Mouse (Mus musculus) kidney, embryonic 15.5 days (tissue): ENCODE data around the gene Dcaf5. TPM values are rescaled to one million over a fixed set of nuclear protein-coding genes. Genes with fewer than 3 reads are reported as not detected.

Source experiments
- ATAC-seq: fragments of 200-750 bp; cut with Nextera tagmentation; replicated peaks from 2 replicates; pipeline ENCODE4 v1.8.0; 2017; ENCODE audit warnings: moderate TSS enrichment; ENCODE audit not compliant: low FRiP score
- H3K27ac ChIP-seq: fragments of 300-500 bp; sonication (generic); 2 replicates; pipeline ENCODE4 v1.5.1; 2015; ENCODE audit warnings: mild to moderate bottlenecking, inconsistent platforms
- H3K27me3 ChIP-seq: fragments of 300-500 bp; sonication (generic); 2 replicates; pipeline ENCODE4 v1.6.1; 2015; ENCODE audit warnings: inconsistent platforms
- H3K36me3 ChIP-seq: fragments of 300-500 bp; sonication (generic); 2 replicates; pipeline ENCODE4 v1.6.1; 2015; ENCODE audit warnings: inconsistent platforms
- H3K4me1 ChIP-seq: fragments of 300-500 bp; sonication (generic); 2 replicates; pipeline ENCODE4 v1.6.1; 2015; ENCODE audit warnings: inconsistent platforms
- H3K4me2 ChIP-seq: fragments of 300-500 bp; sonication (generic); 2 replicates; pipeline ENCODE4 v1.6.1; 2015; ENCODE audit warnings: moderate library complexity, mild to moderate bottlenecking, inconsistent platforms
- H3K4me3 ChIP-seq: fragments of 300-500 bp; sonication (generic); replicated peaks from 2 replicates; pipeline ENCODE4 v1.5.1; 2015; ENCODE audit warnings: mild to moderate bottlenecking, inconsistent platforms
- H3K9ac ChIP-seq: fragments of 300-500 bp; sonication (generic); 2 replicates; pipeline ENCODE4 v1.6.1; 2015; ENCODE audit warnings: mild to moderate bottlenecking, inconsistent platforms
- H3K9me3 ChIP-seq: fragments of 300-500 bp; sonication (generic); replicated peaks from 2 replicates; pipeline ENCODE4 v1.6.1; 2016; ENCODE audit warnings: inconsistent platforms
- WGBS: fragments of 180-500 bp; shearing (Covaris S2); methylation state at CpG from one replicate; pipeline ENCODE4 v1.1.7; 2015; ENCODE audit warnings: mixed read lengths; 5-methylcytosine and 5-hydroxymethylcytosine counted together
- polyA plus RNA-seq: library from polyadenylated mRNA; unstranded; fragments of >200 nt; fragmentation: Nextera tagmentation; extraction: Ambion mirVana; gene quantifications from 2 replicates; pipeline ENCODE4 v1.2.1, GENCODE M21; 2015

The Dcaf5 gene
- polyA plus RNA-seq, 1 experiment from 2014 or later = 12.3 TPM

DNA sequence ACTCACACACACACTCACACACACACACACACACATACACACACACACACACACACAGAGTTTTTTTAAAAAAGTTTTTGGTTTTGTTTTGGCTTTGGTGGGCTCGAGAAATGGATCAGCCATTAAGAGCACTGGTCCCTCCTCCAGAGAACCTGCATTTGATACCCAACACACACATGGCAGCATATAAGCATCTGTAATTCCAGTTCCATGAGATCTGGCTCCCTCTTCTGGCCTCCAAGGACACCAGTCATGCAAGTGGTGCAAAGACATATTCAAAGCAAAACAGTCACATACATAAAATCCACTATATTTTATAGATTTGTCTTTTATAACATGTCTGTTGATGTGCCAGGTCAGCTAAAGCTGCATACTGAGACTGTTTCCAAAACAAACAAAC is 58.8 kb downstream of the Dcaf5 start:
- no peak for ATAC-seq
- Histone ChIP-seq H3K27ac (no peak overlapping the region), H3K4me1 (0 out of 2 replicates have a peak, but pooled peaks cover 5% of the 10 kb centered on the region), H3K9ac (no peak overlapping the region), H3K27me3 (no peaks in the 10 kb centered on the region), H3K4me3 (no peak overlapping the region), H3K9me3 (no peaks in the 10 kb centered on the region), H3K36me3 (peaks cover 52% of the 10 kb centered on the region), H3K4me2 (no peak overlapping the region)
- WGBS = 25% methylated on average over 1 of the region's 1 CpGs

- WGBS = 88% methylated on average over 4 of the region's 4 CpGs
- Histone ChIP-seq H3K9ac (no peak overlapping the region), H3K27ac (no peak overlapping the region), H3K4me2 (no peak overlapping the region), H3K27me3 (no peaks in the 10 kb centered on the region), H3K9me3 (no peaks in the 10 kb centered on the region), H3K4me3 (no peak overlapping the region), H3K36me3 (peaks cover 61% of the 10 kb centered on the region), H3K4me1 (0 out of 2 replicates have a peak, but pooled peaks cover 5% of the 10 kb centered on the region)
- no peak for ATAC-seq
Observed at GRCm38 (mm10) chr12:80375721-80376120, 60.7 kb downstream of the Dcaf5 start.

DNA sequence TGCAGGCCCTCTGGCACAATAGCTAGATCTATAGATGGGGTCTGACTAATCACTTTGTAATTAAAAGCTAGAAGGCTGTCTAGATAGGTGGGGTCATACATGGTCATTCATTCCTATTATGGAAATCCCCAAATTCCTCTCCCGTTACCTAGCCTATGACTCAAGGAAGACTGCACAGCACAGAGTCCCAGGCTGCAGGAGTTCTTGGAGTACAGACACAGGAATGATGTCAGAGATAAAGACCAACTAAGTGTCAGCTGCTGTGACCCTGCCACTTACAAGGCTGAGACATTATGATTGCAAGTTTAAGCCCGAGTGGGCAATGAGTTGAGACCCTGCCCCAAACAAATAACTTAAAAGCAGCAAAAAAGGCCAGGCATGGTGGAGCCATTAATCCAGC is 61.7 kb downstream of the Dcaf5 start:
- 71% methylated on average over 2 of the region's 2 CpGs for WGBS
- ATAC-seq = no peak

DNA sequence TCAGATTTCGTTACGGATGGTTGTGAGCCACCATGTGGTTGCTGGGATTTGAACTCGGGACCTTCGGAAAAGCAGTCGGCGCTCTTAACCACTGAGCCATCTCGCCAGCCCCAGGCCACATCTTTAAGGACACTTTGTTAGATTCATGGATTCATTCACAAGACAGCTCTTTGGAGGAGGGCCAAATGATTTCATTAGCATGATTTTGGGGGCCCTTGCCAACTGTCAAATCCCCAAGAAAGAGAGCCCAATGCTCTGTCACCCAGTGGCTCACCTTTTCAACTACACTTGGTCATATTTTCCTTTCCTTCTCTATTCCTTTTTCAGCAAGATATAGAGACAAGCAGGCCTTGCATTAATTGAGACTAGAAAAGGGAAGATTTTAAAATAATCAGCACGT is 63.5 kb downstream of the Dcaf5 start:
- H3K9me3 ChIP-seq = no peaks in the 10 kb centered on the region
- WGBS = 93% methylated on average over 8 of the region's 8 CpGs

More for the DNA sequence above, 61.7 kb downstream of the Dcaf5 start:
- Histone ChIP-seq H3K4me3 (no peak overlapping the region), H3K4me1 (no peaks in the 10 kb centered on the region), H3K27me3 (no peaks in the 10 kb centered on the region), H3K9ac (no peak overlapping the region), H3K9me3 (no peaks in the 10 kb centered on the region), H3K27ac (no peak overlapping the region), H3K36me3 (peaks cover 63% of the 10 kb centered on the region), H3K4me2 (no peak overlapping the region)

GRCm38 (mm10) chr12:80367227-80367626 is 69.2 kb downstream of the Dcaf5 start:
- peaks cover 36% of the 10 kb centered on the region for H3K36me3 ChIP-seq
- H3K4me1 ChIP-seq = peaks cover 12% of the 10 kb centered on the region
- no peak overlapping the region for H3K4me2 ChIP-seq
- no peaks in the 10 kb centered on the region for H3K9me3 ChIP-seq
- no peak for ATAC-seq
- WGBS = 93% methylated on average over 4 of the region's 4 CpGs
- H3K9ac ChIP-seq = no peak overlapping the region
- peak overlapping the region; percentile 89; the same call in 1 of the 2 replicates for H3K27ac ChIP-seq
- H3K4me3 ChIP-seq = no peak overlapping the region
- H3K27me3 ChIP-seq = no peaks in the 10 kb centered on the region

More for the DNA sequence above, 63.5 kb downstream of the Dcaf5 start:
- no peaks in the 10 kb centered on the region for H3K4me1 ChIP-seq
- no peak for ATAC-seq
- no peaks in the 10 kb centered on the region for H3K27me3 ChIP-seq
- H3K36me3 ChIP-seq = peaks cover 59% of the 10 kb centered on the region
- no peak overlapping the region for H3K27ac ChIP-seq
- H3K9ac ChIP-seq = no peak overlapping the region
- no peak overlapping the region for H3K4me2 ChIP-seq
- no peak overlapping the region for H3K4me3 ChIP-seq

- peaks cover 12% of the 10 kb centered on the region for H3K4me1 ChIP-seq
- no peak overlapping the region for H3K9ac ChIP-seq
- 22% methylated on average over 3 of the region's 3 CpGs for WGBS
- peaks cover 33% of the 10 kb centered on the region for H3K36me3 ChIP-seq
- no peak overlapping the region for H3K4me2 ChIP-seq
- H3K27ac ChIP-seq = peak overlapping the region; percentile 89
- H3K4me3 ChIP-seq = no peak overlapping the region
- no peaks in the 10 kb centered on the region for H3K27me3 ChIP-seq
- no peaks in the 10 kb centered on the region for H3K9me3 ChIP-seq
- ATAC-seq = peak; percentile 70
Observed at GRCm38 (mm10) chr12:80366004-80366480, 70.4 kb downstream of the Dcaf5 start.

GRCm38 (mm10) chr12:80365345-80365744 is 71.1 kb downstream of the Dcaf5 start:
- Histone ChIP-seq H3K9me3 (no peaks in the 10 kb centered on the region), H3K9ac (no peak overlapping the region), H3K27me3 (no peaks in the 10 kb centered on the region), H3K4me2 (no peak overlapping the region), H3K36me3 (peaks cover 33% of the 10 kb centered on the region), H3K4me3 (no peak overlapping the region), H3K4me1 (peaks cover 12% of the 10 kb centered on the region), H3K27ac (peak overlapping the region; percentile 89)
- ATAC-seq = no peak
- WGBS = 84% methylated on average over 3 of the region's 3 CpGs

DNA sequence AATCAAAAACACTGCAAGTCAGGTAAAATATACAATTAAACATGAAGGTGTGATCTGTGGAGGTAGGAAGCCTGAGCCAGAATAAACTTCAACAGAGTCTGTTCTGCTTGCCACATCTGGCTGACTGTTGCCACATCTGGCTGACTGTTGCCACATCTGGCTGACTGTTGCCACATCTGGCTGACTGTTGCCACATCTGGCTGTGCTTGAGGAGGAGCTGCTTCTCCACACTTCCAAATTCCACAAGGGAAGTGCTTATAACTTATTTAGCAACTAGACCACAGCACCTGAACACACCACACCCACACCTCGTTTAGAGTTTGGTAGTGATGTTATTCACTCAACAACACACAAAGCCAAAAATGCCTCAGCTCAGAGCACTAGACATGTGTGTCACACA is 74.7 kb downstream of the Dcaf5 start:
- Histone ChIP-seq H3K27me3 (no peaks in the 10 kb centered on the region), H3K4me3 (no peak overlapping the region), H3K9me3 (no peaks in the 10 kb centered on the region), H3K9ac (no peak overlapping the region), H3K4me2 (no peak overlapping the region), H3K27ac (no peak overlapping the region), H3K36me3 (peaks cover 40% of the 10 kb centered on the region), H3K4me1 (peaks cover 12% of the 10 kb centered on the region)
- ATAC-seq = no peak
- WGBS = 75% methylated on average over 1 of the region's 1 CpGs

- 65% methylated on average over 5 of the region's 5 CpGs for WGBS
- Histone ChIP-seq H3K4me3 (no peak overlapping the region), H3K27ac (no peak overlapping the region), H3K36me3 (peaks cover 47% of the 10 kb centered on the region), H3K4me1 (peaks cover 3% of the 10 kb centered on the region), H3K9me3 (no peaks in the 10 kb centered on the region), H3K27me3 (no peaks in the 10 kb centered on the region), H3K9ac (no peak overlapping the region), H3K4me2 (no peak overlapping the region)
- no peak for ATAC-seq
Observed at GRCm38 (mm10) chr12:80360321-80360720, 76.1 kb downstream of the Dcaf5 start.

- 33% methylated on average over 6 of the region's 6 CpGs for WGBS
- H3K27ac ChIP-seq = peak overlapping the region; percentile 34; the same call in 1 of the 2 replicates
Observed at GRCm38 (mm10) chr12:80344777-80345231, 91.6 kb downstream of the Dcaf5 start.

DNA sequence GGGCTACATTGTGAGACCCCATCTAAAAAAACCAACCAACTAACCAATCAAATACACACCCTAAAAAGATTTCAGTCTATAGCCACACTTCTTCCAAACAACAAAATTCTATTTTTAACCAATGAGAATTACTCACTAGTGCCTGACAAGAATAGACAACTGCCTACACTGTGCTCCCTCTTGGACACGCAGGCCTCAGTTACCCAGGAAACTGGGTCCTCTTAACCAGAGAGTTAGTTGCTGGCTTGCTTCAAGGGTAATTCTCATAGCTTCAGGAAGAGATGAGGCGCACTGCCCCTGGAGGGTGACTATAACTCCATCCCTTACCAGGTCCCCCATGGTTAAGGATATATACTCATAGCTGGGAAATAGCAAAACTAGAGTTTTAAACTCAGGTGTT is 95.5 kb downstream of the Dcaf5 start:
- peaks cover 52% of the 10 kb centered on the region for H3K36me3 ChIP-seq

More at GRCm38 (mm10) chr12:80344777-80345231, 91.6 kb downstream of the Dcaf5 start:
- Histone ChIP-seq H3K4me1 (peaks cover 13% of the 10 kb centered on the region), H3K36me3 (peaks cover 40% of the 10 kb centered on the region), H3K9ac (no peak overlapping the region), H3K9me3 (no peaks in the 10 kb centered on the region), H3K4me2 (no peak overlapping the region), H3K27me3 (no peaks in the 10 kb centered on the region), H3K4me3 (no peak overlapping the region)
- ATAC-seq = 0 out of 2 replicates have a peak, but pooled peaks have one; percentile 22

GRCm38 (mm10) chr12:80334162-80334561 is 102.2 kb downstream of the Dcaf5 start:
- no peaks in the 10 kb centered on the region for H3K9me3 ChIP-seq
- no peak overlapping the region for H3K4me3 ChIP-seq
- no peak for ATAC-seq
- no peak overlapping the region for H3K9ac ChIP-seq
- 58% methylated on average over 4 of the region's 4 CpGs for WGBS
- H3K4me1 ChIP-seq = peaks cover 29% of the 10 kb centered on the region
- H3K27ac ChIP-seq = no peak overlapping the region
- H3K27me3 ChIP-seq = no peaks in the 10 kb centered on the region
- H3K4me2 ChIP-seq = no peak overlapping the region
- peaks cover 24% of the 10 kb centered on the region for H3K36me3 ChIP-seq

More for the DNA sequence above, 95.5 kb downstream of the Dcaf5 start:
- H3K27ac ChIP-seq = no peak overlapping the region
- peaks cover 20% of the 10 kb centered on the region for H3K4me1 ChIP-seq
- no peak overlapping the region for H3K9ac ChIP-seq
- 94% methylated on average over 2 of the region's 2 CpGs for WGBS
- no peak for ATAC-seq
- H3K27me3 ChIP-seq = no peaks in the 10 kb centered on the region
- H3K4me2 ChIP-seq = no peak overlapping the region
- no peaks in the 10 kb centered on the region for H3K9me3 ChIP-seq
- no peak overlapping the region for H3K4me3 ChIP-seq

DNA sequence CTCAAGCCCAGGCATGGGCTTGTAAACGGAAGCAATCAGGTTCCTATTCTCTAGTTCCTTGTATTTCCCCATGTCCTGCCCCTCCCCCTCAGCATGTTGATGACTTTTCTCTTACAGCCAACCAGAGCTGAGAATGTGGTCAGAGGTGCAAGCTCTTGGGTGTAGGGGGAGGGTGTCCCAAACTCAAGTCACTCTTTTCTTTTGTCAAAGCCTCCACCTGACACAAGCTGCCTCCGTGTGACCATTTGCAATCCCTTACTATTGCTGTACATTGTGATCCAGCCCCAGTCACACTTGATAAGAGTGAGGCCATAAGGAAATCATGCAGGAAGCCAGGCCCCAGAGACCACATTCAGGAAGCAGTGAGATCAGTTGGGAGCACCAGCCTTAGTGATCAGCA is 104.8 kb downstream of the Dcaf5 start:
- Histone ChIP-seq H3K4me3 (no peak overlapping the region), H3K27ac (peak overlapping the region; percentile 7; the same call in 1 of the 2 replicates), H3K27me3 (no peaks in the 10 kb centered on the region), H3K9ac (no peak overlapping the region), H3K9me3 (no peaks in the 10 kb centered on the region), H3K4me1 (peaks cover 25% of the 10 kb centered on the region), H3K4me2 (no peak overlapping the region), H3K36me3 (peaks cover under 1% of the 10 kb centered on the region)
- ATAC-seq = no peak
- WGBS = 25% methylated on average over 2 of the region's 2 CpGs
